16 mouse cellular contexts compared by ENCODE assay signal in genomic region chr11:32237411-32237795, GRCm38 (mm10). TPM values are rescaled to one million over a fixed set of nuclear protein-coding genes. Genes with fewer than 3 reads are reported as not detected.
DNase-seq lines count a peak whose midpoint lies in the region; ATAC-seq and TF ChIP-seq lines count a peak whose summit lies in the region.
"Had no signal": no experiment of that assay in that cellular context is flagged by ENCODE, and none has a peak within 500 bp of the region (broad histone marks: within the 10 kb centered on the region; RNA-seq: fewer than 3 reads in every experiment).

No protein-coding gene starts in this region.

- H3K27ac ChIP-seq in heart, embryonic 16.5 days (ENCODE audit: low read length) = no peak overlapping the region
- H3K27ac ChIP-seq in liver, embryonic 12.5 days = peak overlapping the region; percentile 99
- H3K27ac ChIP-seq in liver, embryonic 14.5 days = peak overlapping the region; percentile 71
- H3K27ac ChIP-seq in neural tube, embryonic 15.5 days (replicated peaks) = peak overlapping the region; percentile 48
- H3K27ac ChIP-seq: embryonic facial prominence, embryonic 12.5 days had no signal

- peaks cover 9% of the 10 kb centered on the region for H3K36me3 ChIP-seq in heart, embryonic 16.5 days (ENCODE audit: control insufficient read depth, insufficient read depth)
- H3K36me3 ChIP-seq in liver, embryonic 12.5 days = peaks cover 99% of the 10 kb centered on the region
- peaks cover 83% of the 10 kb centered on the region for H3K36me3 ChIP-seq in liver, embryonic 14.5 days (replicated peaks; ENCODE audit: control insufficient read depth, insufficient read depth, low read depth)
- peaks cover 40% of the 10 kb centered on the region for H3K36me3 ChIP-seq in neural tube, embryonic 15.5 days

- no peaks in the 10 kb centered on the region for H3K9me3 ChIP-seq in heart, embryonic 16.5 days (replicated peaks; ENCODE audit: control insufficient read depth, low read length)
- no peaks in the 10 kb centered on the region for H3K9me3 ChIP-seq in liver, embryonic 12.5 days (replicated peaks)
- no peaks in the 10 kb centered on the region for H3K9me3 ChIP-seq in liver, embryonic 14.5 days (ENCODE audit: control insufficient read depth, low read length)
- no peaks in the 10 kb centered on the region for H3K9me3 ChIP-seq in neural tube, embryonic 15.5 days (replicated peaks)
- H3K9me3 ChIP-seq: embryonic facial prominence, embryonic 12.5 days had no signal

- no peak overlapping the region for H3K4me2 ChIP-seq in heart, embryonic 16.5 days (ENCODE audit: low read depth, low read length)
- 0 out of 2 replicates have a peak overlapping the region, but pooled peaks have one; percentile 14 for H3K4me2 ChIP-seq in liver, embryonic 12.5 days
- no peak overlapping the region for H3K4me2 ChIP-seq in liver, embryonic 14.5 days (ENCODE audit: low read depth)
- no peak overlapping the region for H3K4me2 ChIP-seq in neural tube, embryonic 15.5 days
- H3K4me2 ChIP-seq: embryonic facial prominence, embryonic 12.5 days; heart, embryonic 11.5 days; lung, embryonic 14.5 days had no signal

- H3K9ac ChIP-seq in heart, embryonic 16.5 days (ENCODE audit: low read length) = peak overlapping the region; percentile 13; the same call in 1 of the 2 replicates
- H3K9ac ChIP-seq in liver, embryonic 12.5 days = peak overlapping the region; percentile 81; the same call in 1 of the 2 replicates
- no peak overlapping the region; the same call in 1 of the 2 replicates for H3K9ac ChIP-seq in liver, embryonic 14.5 days (replicated peaks)
- H3K9ac ChIP-seq in neural tube, embryonic 15.5 days (replicated peaks) = no peak overlapping the region
- H3K9ac ChIP-seq: embryonic facial prominence, embryonic 12.5 days; lung, embryonic 14.5 days had no signal

- no peak for DNase-seq in heart, adult 18-20 months
- no peak for DNase-seq in liver
- DNase-seq in liver, embryonic 14.5 days (ENCODE audit: low read depth in 3 of 3, low spot score in 3 of 3) = no peak
- no peak for DNase-seq in gastrocnemius, adult 8-10 months (ENCODE audit: low spot score in 2 of 2)
- DNase-seq: thymus, adult 18-20 months had no signal

- TF ChIP-seq EP300 in liver, embryonic 14.5 days (IDR thresholded peaks at IDR 0.05; ENCODE audit: low read depth) = no peak

- no peak for ATAC-seq in heart, embryonic 16.5 days (replicated peaks; ENCODE audit: extremely low read depth, insufficient read depth, low FRiP score)
- ATAC-seq in liver, embryonic 12.5 days = no peak
- ATAC-seq in liver, embryonic 14.5 days (ENCODE audit: insufficient read depth) = no peak
- no peak for ATAC-seq in neural tube, embryonic 15.5 days (ENCODE audit: low FRiP score)
- ATAC-seq: inflammation-experienced regulatory T-cells, adult 6 months; midbrain, embryonic 16.5 days had no signal

- peaks cover 13% of the 10 kb centered on the region for H3K4me1 ChIP-seq in heart, embryonic 16.5 days (ENCODE audit: control insufficient read depth, insufficient read depth, low read length)
- H3K4me1 ChIP-seq in liver, embryonic 12.5 days = peaks cover 51% of the 10 kb centered on the region
- peaks cover 16 to 35% of the 10 kb centered on the region in 2 experiments for H3K4me1 ChIP-seq in liver, embryonic 14.5 days (replicated peaks; ENCODE audit: control insufficient read depth in 2 of 2, insufficient read depth in 2 of 2, low read length in 1 of 2)
- peaks cover 53% of the 10 kb centered on the region for H3K4me1 ChIP-seq in neural tube, embryonic 15.5 days

- no peak overlapping the region for H3K4me3 ChIP-seq in heart, embryonic 16.5 days (ENCODE audit: low read length)
- no peak overlapping the region for H3K4me3 ChIP-seq in liver, embryonic 12.5 days
- H3K4me3 ChIP-seq in liver, embryonic 14.5 days (ENCODE audit: insufficient read depth in 1 of 2, low read depth in 2 of 2, low read length in 2 of 2) = no peak overlapping the region
- H3K4me3 ChIP-seq in neural tube, embryonic 15.5 days (replicated peaks) = no peak overlapping the region
- H3K4me3 ChIP-seq: embryonic facial prominence, embryonic 12.5 days had no signal

- H3K27me3 ChIP-seq in heart, embryonic 16.5 days (ENCODE audit: control insufficient read depth, insufficient read depth, low read length) = no peaks in the 10 kb centered on the region
- H3K27me3 ChIP-seq in liver, embryonic 12.5 days (replicated peaks) = no peaks in the 10 kb centered on the region
- no peaks in the 10 kb centered on the region for H3K27me3 ChIP-seq in liver, embryonic 14.5 days (ENCODE audit: control insufficient read depth, insufficient read depth, low read length)
- no peaks in the 10 kb centered on the region for H3K27me3 ChIP-seq in neural tube, embryonic 15.5 days (replicated peaks)
- H3K27me3 ChIP-seq: embryonic facial prominence, embryonic 12.5 days had no signal

- WGBS in heart, embryonic 16.5 days = 89% methylated on average over 3 of the region's 3 CpGs
- 90% methylated on average over 3 of the region's 3 CpGs for WGBS in liver, embryonic 12.5 days (ENCODE audit: insufficient replicate concordance)
- 84% methylated on average over 3 of the region's 3 CpGs for WGBS in liver, embryonic 14.5 days (ENCODE audit: insufficient replicate concordance)
- WGBS in neural tube, embryonic 15.5 days = 89% methylated on average over 3 of the region's 3 CpGs

- TF ChIP-seq CTCF in liver, embryonic 14.5 days (IDR thresholded peaks at IDR 0.05; ENCODE audit: low read depth) = no peak

RNA-seq across cellular contexts. Expression of gene Mpg, which starts 11.1 kb away (rescaled TPM):
- 19.1 and 20.4 TPM in 2 replicates for polyA plus RNA-seq in heart, embryonic 16.5 days (2015; fragmentation: Nextera tagmentation; extraction: Ambion mirVana)
- total RNA-seq in heart, adult 18-20 months (2021) = 1 to 10 TPM; 5.6 TPM
- 25.7 and 27.2 TPM in 2 replicates for polyA plus RNA-seq in liver, embryonic 12.5 days (2016; fragmentation: Nextera tagmentation; extraction: Ambion mirVana)
- polyA plus RNA-seq in liver, embryonic 14.5 days (2012; rRNA removed) = 8.1 and 9.9 TPM in 2 replicates
- polyA plus RNA-seq in liver, embryonic 14.5 days (2014; fragmentation: Nextera tagmentation; extraction: Ambion mirVana) = 17.0 and 18.1 TPM in 2 replicates
- polyA plus RNA-seq in neural tube, embryonic 15.5 days (2015; fragmentation: Nextera tagmentation; extraction: Ambion mirVana) = 33.9 and 37.8 TPM in 2 replicates
- 1 to 10 TPM; 3.9 to 5.9 (median 4.8) TPM for total RNA-seq in gastrocnemius, adult 8-10 months (2022)

RNA-seq across cellular contexts. Expression of gene Rhbdf1, which starts 15.3 kb away (rescaled TPM):
- polyA plus RNA-seq in heart, embryonic 16.5 days (2015; fragmentation: Nextera tagmentation; extraction: Ambion mirVana) = 35.6 and 44.2 TPM in 2 replicates
- total RNA-seq in heart, adult 18-20 months (2021) = 10 to 100 TPM; 19.2 to 19.3 TPM
- polyA plus RNA-seq in liver, embryonic 12.5 days (2016; fragmentation: Nextera tagmentation; extraction: Ambion mirVana) = 12.0 and 14.1 TPM in 2 replicates
- polyA plus RNA-seq in liver, embryonic 14.5 days (2012; rRNA removed) = 5.8 and 6.2 TPM in 2 replicates
- 3.0 and 4.4 TPM in 2 replicates for polyA plus RNA-seq in liver, embryonic 14.5 days (2014; fragmentation: Nextera tagmentation; extraction: Ambion mirVana)
- 23.8 and 28.4 TPM in 2 replicates for polyA plus RNA-seq in neural tube, embryonic 15.5 days (2015; fragmentation: Nextera tagmentation; extraction: Ambion mirVana)
- 10 to 100 TPM; 13.0 to 16.3 (median 14.4) TPM for total RNA-seq in gastrocnemius, adult 8-10 months (2022)

RNA-seq across cellular contexts. Expression of gene Nprl3, which starts 30.1 kb away (rescaled TPM):
- polyA plus RNA-seq in heart, embryonic 16.5 days (2015; fragmentation: Nextera tagmentation; extraction: Ambion mirVana) = 30.4 and 33.0 TPM in 2 replicates
- total RNA-seq in heart, adult 18-20 months (2021) = 10 to 100 TPM; 22.6 to 28.5 TPM
- 34.6 and 39.1 TPM in 2 replicates for polyA plus RNA-seq in liver, embryonic 12.5 days (2016; fragmentation: Nextera tagmentation; extraction: Ambion mirVana)
- polyA plus RNA-seq in liver, embryonic 14.5 days (2012; rRNA removed) = 36.8 and 44.5 TPM in 2 replicates
- polyA plus RNA-seq in liver, embryonic 14.5 days (2014; fragmentation: Nextera tagmentation; extraction: Ambion mirVana) = 16.5 and 16.8 TPM in 2 replicates
- 38.8 and 42.5 TPM in 2 replicates for polyA plus RNA-seq in neural tube, embryonic 15.5 days (2015; fragmentation: Nextera tagmentation; extraction: Ambion mirVana)
- 10 to 100 TPM; 22.9 to 27.2 (median 24.6) TPM for total RNA-seq in gastrocnemius, adult 8-10 months (2022)

RNA-seq across cellular contexts. Expression of gene Snrnp25, which starts 32.2 kb away (rescaled TPM):
- 42.6 and 50.9 TPM in 2 replicates for polyA plus RNA-seq in heart, embryonic 16.5 days (2015; fragmentation: Nextera tagmentation; extraction: Ambion mirVana)
- total RNA-seq in heart, adult 18-20 months (2021) = 10 to 100 TPM; 11.1 to 12.3 TPM
- polyA plus RNA-seq in liver, embryonic 12.5 days (2016; fragmentation: Nextera tagmentation; extraction: Ambion mirVana) = 103 TPM in 2 replicates
- polyA plus RNA-seq in liver, embryonic 14.5 days (2012; rRNA removed) = 56.8 and 67.9 TPM in 2 replicates
- polyA plus RNA-seq in liver, embryonic 14.5 days (2014; fragmentation: Nextera tagmentation; extraction: Ambion mirVana) = 93.1 and 111 TPM in 2 replicates
- 45.6 and 54.3 TPM in 2 replicates for polyA plus RNA-seq in neural tube, embryonic 15.5 days (2015; fragmentation: Nextera tagmentation; extraction: Ambion mirVana)
- 10 to 100 TPM in 2 of 4 experiments, 1 to 10 TPM in 2; 9.4 to 12.5 (median 10.0) TPM for total RNA-seq in gastrocnemius, adult 8-10 months (2022)

RNA-seq across cellular contexts. Expression of gene Il9r, which starts 37.3 kb away (rescaled TPM):
- 0.74 and 1.4 TPM in 2 replicates for polyA plus RNA-seq in heart, embryonic 16.5 days (2015; fragmentation: Nextera tagmentation; extraction: Ambion mirVana)
- under 1 TPM; 0.07 to 0.46 TPM for total RNA-seq in heart, adult 18-20 months (2021)
- polyA plus RNA-seq in liver, embryonic 12.5 days (2016; fragmentation: Nextera tagmentation; extraction: Ambion mirVana) = 0.22 and 0.30 TPM in 2 replicates
- polyA plus RNA-seq in liver, embryonic 14.5 days (2012; rRNA removed) = 0.11 and 0.16 TPM in 2 replicates
- 0.08 and 0.18 TPM in 2 replicates for polyA plus RNA-seq in liver, embryonic 14.5 days (2014; fragmentation: Nextera tagmentation; extraction: Ambion mirVana)
- polyA plus RNA-seq in neural tube, embryonic 15.5 days (2015; fragmentation: Nextera tagmentation; extraction: Ambion mirVana) = 1.5 TPM in 1 of 2 replicates, not detected in the other
- under 1 TPM in 1 of 4 experiments, not detected in 3; 0.29 TPM for total RNA-seq in gastrocnemius, adult 8-10 months (2022)
- total RNA-seq: layer of hippocampus, adult 8-10 months had no signal
- polyA plus RNA-seq: adrenal gland, adult 2 months; embryonic facial prominence, embryonic 12.5 days; heart, embryonic 11.5 days; limb, embryonic 11.5 days; lung, embryonic 14.5 days; midbrain, embryonic 16.5 days had no signal

Comparison
In these comparisons a context has a peak if more than half of its experiments do, and no peak if none do; other contexts are left out.
1. H3K9ac ChIP-seq: peak in heart, embryonic 16.5 days (single experiment) and liver, embryonic 12.5 days (single experiment); none in liver, embryonic 14.5 days (single experiment) and neural tube, embryonic 15.5 days (single experiment).